Mouse (Mus musculus) embryonic facial prominence, embryonic 11.5 days (tissue): ENCODE data around the gene Nptxr. TPM values are rescaled to one million over a fixed set of nuclear protein-coding genes. Genes with fewer than 3 reads are reported as not detected.

ENCODE experiments used
- ATAC-seq: fragments of 200-750 bp; cut with Nextera tagmentation; replicated peaks from 2 replicates; pipeline ENCODE4 v1.8.0; 2017; ENCODE audit warnings: low read depth; ENCODE audit not compliant: insufficient number of reproducible peaks, low FRiP score, low TSS enrichment
- DNase-seq: peaks from one replicate; pipeline ENCODE4 v3.0.0-alpha.2; 2015; ENCODE audit warnings: low spot score
- H3K27ac ChIP-seq: fragments of 300-500 bp; sonication (generic); replicated peaks from 2 replicates; pipeline ENCODE4 v1.5.1; 2014; ENCODE audit warnings: mild to moderate bottlenecking, low read depth, low read length, control low read depth
- H3K27me3 ChIP-seq: fragments of 300-500 bp; sonication (generic); 2 replicates; pipeline ENCODE4 v1.6.1; 2014; ENCODE audit warnings: mild to moderate bottlenecking, low read length, moderate library complexity, mixed read lengths; ENCODE audit not compliant: control insufficient read depth, insufficient read depth
- H3K36me3 ChIP-seq: fragments of 300-500 bp; sonication (generic); replicated peaks from 2 replicates; pipeline ENCODE4 v1.6.1; 2014; ENCODE audit warnings: low read depth, mild to moderate bottlenecking, low read length, moderate library complexity, mixed read lengths; ENCODE audit not compliant: control insufficient read depth, insufficient read depth
- H3K4me1 ChIP-seq: fragments of 300-500 bp; sonication (generic); 2 replicates; pipeline ENCODE4 v1.6.1; 2014; ENCODE audit warnings: low read length, mixed read lengths; ENCODE audit not compliant: control insufficient read depth, insufficient read depth
- H3K4me2 ChIP-seq: fragments of 300-500 bp; sonication (generic); 2 replicates; pipeline ENCODE4 v1.6.1; 2014; ENCODE audit warnings: low read depth, mild to moderate bottlenecking, control low read depth, low read length, moderate library complexity
- H3K4me3 ChIP-seq: fragments of 300-500 bp; sonication (generic); 2 replicates; pipeline ENCODE4 v1.5.1; 2014; ENCODE audit warnings: low read depth, low read length, control low read depth
- H3K9ac ChIP-seq: fragments of 300-500 bp; sonication (generic); replicated peaks from 2 replicates; pipeline ENCODE4 v1.6.1; 2014; ENCODE audit warnings: mild to moderate bottlenecking, control low read depth, low read length
- H3K9me3 ChIP-seq: fragments of 300-500 bp; sonication (generic); replicated peaks from 2 replicates; pipeline ENCODE4 v1.6.1; 2016; ENCODE audit warnings: mild to moderate bottlenecking, low read length, inconsistent platforms, mixed read lengths; ENCODE audit not compliant: control insufficient read depth
- WGBS: fragments of 180-500 bp; shearing (Covaris S2); extraction: QIAGEN DNeasy Blood & Tissue Kit; methylation state at CpG from one replicate; pipeline ENCODE4 v1.1.7; 2014; 5-methylcytosine and 5-hydroxymethylcytosine counted together
- polyA plus RNA-seq: library from polyadenylated mRNA; unstranded; fragments of >200 nt; fragmentation: Nextera tagmentation; extraction: Ambion mirVana; gene quantifications from 2 replicates; pipeline ENCODE4 v1.2.1, GENCODE M21; 2014

Gene Nptxr
- polyA plus RNA-seq, 1 experiment from 2014 or later: 0.77 TPM

GRCm38 (mm10) chr15:79792455-79792854 is 12.1 kb downstream of the Nptxr start:
- 15% methylated on average over 19 of the region's 19 CpGs for WGBS
- H3K4me1 ChIP-seq: no peaks in the 10 kb centered on the region

GRCm38 (mm10) chr15:79791502-79791901 is 13.1 kb downstream of the Nptxr start:
- Histone ChIP-seq H3K4me1 (no peaks in the 10 kb centered on the region), H3K4me3 (no peak overlapping the region), H3K27me3 (no peaks in the 10 kb centered on the region; the same call in 1 of the 2 replicates), H3K9ac (no peak overlapping the region), H3K27ac (no peak overlapping the region), H3K4me2 (no peak overlapping the region), H3K9me3 (no peaks in the 10 kb centered on the region), H3K36me3 (no peaks in the 10 kb centered on the region)
- DNase-seq (peak; percentile 89), ATAC-seq (no peak)
- WGBS: 3% methylated on average over 12 of the region's 12 CpGs

More at GRCm38 (mm10) chr15:79792455-79792854, 12.1 kb downstream of the Nptxr start:
- H3K4me3 ChIP-seq: no peak overlapping the region
- no peaks in the 10 kb centered on the region for H3K9me3 ChIP-seq
- no peak overlapping the region for H3K4me2 ChIP-seq
- H3K36me3 ChIP-seq: no peaks in the 10 kb centered on the region
- H3K27ac ChIP-seq: no peak overlapping the region
- H3K9ac ChIP-seq: no peak overlapping the region
- 0 out of 2 replicates have a peak, but pooled peaks have one; percentile 16 for ATAC-seq
- DNase-seq: no peak
- no peaks in the 10 kb centered on the region; the same call in 1 of the 2 replicates for H3K27me3 ChIP-seq

- Histone ChIP-seq H3K9me3 (no peaks in the 10 kb centered on the region), H3K4me1 (no peaks in the 10 kb centered on the region), H3K36me3 (no peaks in the 10 kb centered on the region), H3K4me2 (no peak overlapping the region), H3K27ac (no peak overlapping the region), H3K9ac (no peak overlapping the region), H3K27me3 (no peaks in the 10 kb centered on the region; the same call in 1 of the 2 replicates), H3K4me3 (no peak overlapping the region)
- ATAC-seq (no peak), DNase-seq (no peak)
- 77% methylated on average over 6 of the region's 6 CpGs for WGBS
Observed at GRCm38 (mm10) chr15:79790905-79791304, 13.7 kb downstream of the Nptxr start.

- WGBS: 51% methylated on average over 8 of the region's 8 CpGs
- ATAC-seq (no peak), DNase-seq (no peak)
- H3K4me2 ChIP-seq: no peak overlapping the region
- H3K27ac ChIP-seq: no peak overlapping the region
- no peaks in the 10 kb centered on the region for H3K4me1 ChIP-seq
- H3K36me3 ChIP-seq: no peaks in the 10 kb centered on the region
- H3K4me3 ChIP-seq: no peak overlapping the region
- no peak overlapping the region for H3K9ac ChIP-seq
- no peaks in the 10 kb centered on the region for H3K9me3 ChIP-seq
- H3K27me3 ChIP-seq: no peaks in the 10 kb centered on the region; the same call in 1 of the 2 replicates
Observed at GRCm38 (mm10) chr15:79790111-79790510, 14.5 kb downstream of the Nptxr start.

GRCm38 (mm10) chr15:79787815-79788214 is 16.8 kb downstream of the Nptxr start:
- no peak overlapping the region for H3K4me3 ChIP-seq
- H3K36me3 ChIP-seq: no peaks in the 10 kb centered on the region
- WGBS: 54% methylated on average over 8 of the region's 8 CpGs
- no peaks in the 10 kb centered on the region for H3K4me1 ChIP-seq
- ATAC-seq: no peak
- H3K27me3 ChIP-seq: no peaks in the 10 kb centered on the region
- DNase-seq: no peak
- H3K4me2 ChIP-seq: no peak overlapping the region
- H3K27ac ChIP-seq: no peak overlapping the region
- H3K9me3 ChIP-seq: no peaks in the 10 kb centered on the region
- H3K9ac ChIP-seq: no peak overlapping the region

- H3K36me3 ChIP-seq: no peaks in the 10 kb centered on the region
- 54% methylated on average over 1 of the region's 1 CpGs for WGBS
- no peak overlapping the region for H3K4me2 ChIP-seq
- no peak overlapping the region for H3K27ac ChIP-seq
- H3K4me1 ChIP-seq: no peaks in the 10 kb centered on the region
- ATAC-seq (no peak), DNase-seq (no peak)
- no peaks in the 10 kb centered on the region for H3K27me3 ChIP-seq
- no peak overlapping the region for H3K4me3 ChIP-seq
- H3K9ac ChIP-seq: no peak overlapping the region
- H3K9me3 ChIP-seq: no peaks in the 10 kb centered on the region
Observed at GRCm38 (mm10) chr15:79785056-79785455, 19.5 kb downstream of the Nptxr start.

GRCm38 (mm10) chr15:79777749-79778148 is 26.8 kb downstream of the Nptxr start, which contains the start of gene Dnal4:
TSS of gene Dnal4 (minus strand) at chr15:79777849.
- Histone ChIP-seq H3K9ac (no peak within 1 kb of the TSS), H3K4me2 (no peak within 1 kb of the TSS), H3K36me3 (no peaks in the 10 kb centered on the region), H3K4me3 (no peak within 1 kb of the TSS), H3K9me3 (no peaks in the 10 kb centered on the region), H3K27me3 (no peaks in the 10 kb centered on the region), H3K4me1 (no peaks in the 10 kb centered on the region), H3K27ac (no peak within 1 kb of the TSS)
- ATAC-seq (no peak), DNase-seq (no peak)

- Histone ChIP-seq H3K4me3 (no peak overlapping the region), H3K4me2 (no peak overlapping the region), H3K4me1 (no peaks in the 10 kb centered on the region), H3K27me3 (no peaks in the 10 kb centered on the region), H3K36me3 (no peaks in the 10 kb centered on the region), H3K9me3 (no peaks in the 10 kb centered on the region), H3K27ac (no peak overlapping the region), H3K9ac (no peak overlapping the region)
- no peak for DNase-seq
- no peak for ATAC-seq
- WGBS: 68% methylated on average over 7 of the region's 7 CpGs
Observed at GRCm38 (mm10) chr15:79775662-79776061, 28.9 kb downstream of the Nptxr start.
